9 mouse cellular contexts compared by ENCODE assay signal in the genomic region with DNA sequence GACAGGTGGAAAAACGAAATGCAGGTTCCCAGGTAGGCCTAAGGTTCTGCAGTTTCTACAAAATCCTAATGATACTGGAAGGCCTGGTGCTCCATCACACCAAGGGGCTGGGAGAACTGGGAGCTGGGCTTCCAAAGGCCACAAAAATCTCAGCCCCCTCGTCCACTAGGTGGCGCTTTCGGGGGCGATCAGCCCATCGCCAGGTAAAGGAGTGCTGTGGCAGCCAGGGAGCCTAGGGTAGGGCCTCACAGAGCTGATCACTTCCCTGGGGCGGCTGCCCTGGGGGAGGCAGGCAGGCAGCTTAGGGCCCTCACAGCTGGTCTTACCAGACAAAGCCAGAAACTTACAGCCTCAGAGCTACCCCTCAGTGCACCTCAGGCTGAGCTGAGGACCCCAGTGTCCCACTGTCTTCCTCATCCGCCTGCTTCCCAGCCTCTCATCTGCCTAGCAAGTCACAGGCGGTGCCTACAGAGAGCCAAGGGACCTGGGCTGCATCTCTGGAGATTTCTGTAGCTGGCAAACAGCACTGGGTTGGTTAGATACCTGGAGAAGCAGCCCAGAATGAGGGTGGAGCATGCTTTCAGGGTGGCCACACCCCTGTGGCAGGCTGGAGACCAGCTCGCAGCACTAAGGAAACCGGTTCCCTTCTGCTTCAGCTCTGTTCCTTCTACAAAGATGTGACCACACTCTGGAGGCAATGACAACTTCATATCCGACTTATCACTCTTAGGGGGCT. TPM values are rescaled to one million over a fixed set of nuclear protein-coding genes. Genes with fewer than 3 reads are reported as not detected.
DNase-seq lines count a peak whose midpoint lies in the region; ATAC-seq and TF ChIP-seq lines count a peak whose summit lies in the region.
"Had no signal": no experiment of that assay in that cellular context is flagged by ENCODE, and none has a peak within 500 bp of the region (broad histone marks: within the 10 kb centered on the region; RNA-seq: fewer than 3 reads in every experiment).

No protein-coding gene starts in this region.

- H3K4me1 ChIP-seq in cortical plate, adult 2 months (ENCODE audit: control insufficient read depth, insufficient read depth, low read length) = peaks cover 3% of the 10 kb centered on the region; the same call in 1 of the 2 replicates
- no peaks in the 10 kb centered on the region; the same call in 1 of the 2 replicates for H3K4me1 ChIP-seq in kidney, postnatal 0 days (replicated peaks; ENCODE audit: insufficient read depth, low read length)
- H3K4me1 ChIP-seq: liver, embryonic 15.5 days had no signal

- H3K4me3 ChIP-seq in cortical plate, adult 2 months (ENCODE audit: insufficient read depth, low read length) = no peak overlapping the region
- H3K4me3 ChIP-seq in kidney, postnatal 0 days (replicated peaks; ENCODE audit: low read depth, low read length) = no peak overlapping the region
- H3K4me3 ChIP-seq: liver, embryonic 15.5 days had no signal

- H3K36me3 ChIP-seq in kidney, postnatal 0 days (ENCODE audit: insufficient read depth, low read length) = no peaks in the 10 kb centered on the region
- H3K36me3 ChIP-seq: liver, embryonic 15.5 days had no signal

- TF ChIP-seq POLR2A in cortical plate, adult 2 months (IDR thresholded peaks at IDR 0.05; ENCODE audit: extremely low read depth, insufficient read depth, low read length) = no peak

- no peak overlapping the region for H3K27ac ChIP-seq in cortical plate, adult 2 months (ENCODE audit: insufficient read depth, low read length)
- H3K27ac ChIP-seq in kidney, postnatal 0 days = no peak overlapping the region
- H3K27ac ChIP-seq: liver, embryonic 15.5 days had no signal

- DNase-seq in gastrocnemius, postnatal 14 days = peak; percentile 36
- no peak for DNase-seq in gastrocnemius, adult 18-20 months (ENCODE audit: low spot score)
- peak; percentile 64 for DNase-seq in right cerebral cortex, postnatal 4 days
- DNase-seq in right cerebral cortex, postnatal 36 days (ENCODE audit: low spot score in 2 of 2) = no peak
- DNase-seq in kidney, postnatal 0 days (ENCODE audit: low spot score) = peak; percentile 33
- peak; percentile 32 for DNase-seq in naive thymus-derived CD4-positive, alpha-beta T cell, adult 2 months (ENCODE audit: low read depth)
- no peak for DNase-seq in Muller cell, postnatal 12 days (ENCODE audit: inconsistent ontology term)

- ATAC-seq in kidney, postnatal 0 days (replicated peaks; ENCODE audit: low FRiP score, low read depth) = no peak

- H3K9me3 ChIP-seq in kidney, postnatal 0 days (replicated peaks; ENCODE audit: low read length) = no peaks in the 10 kb centered on the region
- H3K9me3 ChIP-seq: liver, embryonic 15.5 days had no signal

- H3K27me3 ChIP-seq in kidney, postnatal 0 days (ENCODE audit: insufficient read depth, low read length) = no peaks in the 10 kb centered on the region

- peak; percentile 32; the same call in 1 of the 2 replicates for TF ChIP-seq CTCF in cortical plate, adult 2 months (IDR thresholded peaks at IDR 0.05; ENCODE audit: extremely low read depth, insufficient read depth, low read length)
- TF ChIP-seq CTCF in kidney, postnatal 0 days (IDR thresholded peaks at IDR 0.05; ENCODE audit: low read depth) = peak; percentile 77

- intact Hi-C loops in gastrocnemius, postnatal 14 days (cut with DNase I; ENCODE audit: low total_unique reads) = no loop called here

- H3K9ac ChIP-seq in kidney, postnatal 0 days (ENCODE audit: low read depth, low read length) = no peak overlapping the region
- H3K9ac ChIP-seq: liver, embryonic 15.5 days had no signal

- H3K4me2 ChIP-seq in kidney, postnatal 0 days (ENCODE audit: low read length) = no peak overlapping the region
- H3K4me2 ChIP-seq: liver, embryonic 15.5 days had no signal

- WGBS in kidney, postnatal 0 days = 33% methylated on average over 12 of the region's 12 CpGs

RNA-seq across cellular contexts. Expression of gene Scn5a, which starts 20.5 kb away (rescaled TPM):
- total RNA-seq in gastrocnemius, postnatal 14 days (2021) = under 1 TPM; 0.22 to 0.53 TPM
- under 1 TPM; 0.07 to 0.09 TPM for total RNA-seq in gastrocnemius, adult 18-20 months (2021)
- polyA plus RNA-seq in cortical plate, adult 2 months (2012; rRNA removed) = 0.34 and 0.38 TPM in 2 replicates
- 0.12 and 0.18 TPM in 2 replicates for polyA plus RNA-seq in kidney, postnatal 0 days (2015; fragmentation: Nextera tagmentation; extraction: Ambion mirVana)

Comparison
In these comparisons a context has a peak if more than half of its experiments do, and no peak if none do; other contexts are left out.
1. DNase-seq: peak in gastrocnemius, postnatal 14 days (single experiment), right cerebral cortex, postnatal 4 days (single experiment), kidney, postnatal 0 days (single experiment) and naive thymus-derived CD4-positive, alpha-beta T cell, adult 2 months (single experiment); none in gastrocnemius, adult 18-20 months (single experiment), right cerebral cortex, postnatal 36 days (0 of 2) and Muller cell, postnatal 12 days (single experiment).